Mouse (Mus musculus) kidney, embryonic 14.5 days (tissue): ENCODE data around the gene Ap1ar. TPM values are rescaled to one million over a fixed set of nuclear protein-coding genes. Genes with fewer than 3 reads are reported as not detected.

Experiments used
- ATAC-seq: fragments of 200-750 bp; cut with Nextera tagmentation; 2 replicates; pipeline ENCODE4 v1.8.0; 2017; ENCODE audit warnings: moderate number of reproducible peaks, mild to moderate bottlenecking, moderate TSS enrichment, moderate library complexity; ENCODE audit not compliant: low FRiP score, low TSS enrichment
- H3K27ac ChIP-seq: fragments of 300-500 bp; sonication (generic); 2 replicates; pipeline ENCODE4 v1.5.1; 2014; ENCODE audit warnings: low read depth, mild to moderate bottlenecking, low read length, moderate library complexity, mixed read lengths
- H3K27me3 ChIP-seq: fragments of 300-500 bp; sonication (generic); 2 replicates; pipeline ENCODE4 v1.6.1; 2014; ENCODE audit warnings: mild to moderate bottlenecking, low read length; ENCODE audit not compliant: control insufficient read depth, insufficient read depth
- H3K36me3 ChIP-seq: fragments of 300-500 bp; sonication (generic); 2 replicates; pipeline ENCODE4 v1.6.1; 2014; ENCODE audit warnings: low read length, mixed read lengths; ENCODE audit not compliant: control insufficient read depth, insufficient read depth
- H3K4me1 ChIP-seq: fragments of 300-500 bp; sonication (generic); 2 replicates; pipeline ENCODE4 v1.6.1; 2014; ENCODE audit warnings: low read length, mixed read lengths; ENCODE audit not compliant: control insufficient read depth, insufficient read depth
- H3K4me2 ChIP-seq: fragments of 300-500 bp; sonication (generic); replicated peaks from 2 replicates; pipeline ENCODE4 v1.6.1; 2014; ENCODE audit warnings: low read depth, mild to moderate bottlenecking, low read length
- H3K4me3 ChIP-seq: fragments of 300-500 bp; sonication (generic); 2 replicates; pipeline ENCODE4 v1.5.1; 2014; ENCODE audit warnings: mild to moderate bottlenecking, low read length
- H3K9ac ChIP-seq: fragments of 300-500 bp; sonication (generic); 2 replicates; pipeline ENCODE4 v1.6.1; 2014; ENCODE audit warnings: low read depth, mild to moderate bottlenecking, low read length, moderate library complexity
- H3K9me3 ChIP-seq: fragments of 300-500 bp; sonication (generic); 2 replicates; pipeline ENCODE4 v1.6.1; 2016; ENCODE audit warnings: low read length; ENCODE audit not compliant: control insufficient read depth
- WGBS: fragments of 180-500 bp; shearing (Covaris S2); extraction: QIAGEN DNeasy Blood & Tissue Kit; methylation state at CpG from one replicate; pipeline ENCODE4 v1.1.7; 2014; 5-methylcytosine and 5-hydroxymethylcytosine counted together
- polyA plus RNA-seq: library from polyadenylated mRNA; unstranded; fragments of >200 nt; fragmentation: Nextera tagmentation; extraction: Ambion mirVana; gene quantifications from 2 replicates; pipeline ENCODE4 v1.2.1, GENCODE M21; 2014

Ap1ar gene
- polyA plus RNA-seq, 1 experiment from 2014 or later: 60.9 TPM

DNA sequence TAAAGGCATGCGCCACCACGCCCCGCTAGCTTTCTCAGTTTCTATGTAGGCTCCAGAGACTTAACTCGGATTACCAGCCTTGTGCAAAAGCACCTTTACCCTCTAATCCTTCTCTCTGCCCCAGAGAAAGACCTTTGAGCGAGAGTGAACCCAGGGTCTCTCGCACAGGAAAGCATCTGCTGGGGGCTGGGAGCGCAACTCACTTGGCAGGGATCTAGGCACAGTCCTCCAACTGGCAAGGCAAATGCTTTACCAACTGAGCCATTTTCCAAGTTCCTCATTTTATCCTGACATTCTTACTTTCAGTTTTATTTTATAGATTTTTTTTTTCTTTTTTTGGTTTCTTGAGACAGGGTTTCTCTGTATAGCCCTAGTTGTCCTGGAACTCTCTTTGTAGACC, 44.3 kb downstream of the Ap1ar start:
- Histone ChIP-seq H3K36me3 (no peaks in the 10 kb centered on the region), H3K27me3 (peaks cover 16% of the 10 kb centered on the region; the same call in 1 of the 2 replicates), H3K9ac (no peak overlapping the region), H3K27ac (no peak overlapping the region), H3K4me3 (no peak overlapping the region), H3K4me2 (no peak overlapping the region), H3K9me3 (no peaks in the 10 kb centered on the region), H3K4me1 (peaks cover 5% of the 10 kb centered on the region; the same call in 1 of the 2 replicates)
- no peak for ATAC-seq
- 77% methylated on average over 7 of the region's 7 CpGs for WGBS

DNA sequence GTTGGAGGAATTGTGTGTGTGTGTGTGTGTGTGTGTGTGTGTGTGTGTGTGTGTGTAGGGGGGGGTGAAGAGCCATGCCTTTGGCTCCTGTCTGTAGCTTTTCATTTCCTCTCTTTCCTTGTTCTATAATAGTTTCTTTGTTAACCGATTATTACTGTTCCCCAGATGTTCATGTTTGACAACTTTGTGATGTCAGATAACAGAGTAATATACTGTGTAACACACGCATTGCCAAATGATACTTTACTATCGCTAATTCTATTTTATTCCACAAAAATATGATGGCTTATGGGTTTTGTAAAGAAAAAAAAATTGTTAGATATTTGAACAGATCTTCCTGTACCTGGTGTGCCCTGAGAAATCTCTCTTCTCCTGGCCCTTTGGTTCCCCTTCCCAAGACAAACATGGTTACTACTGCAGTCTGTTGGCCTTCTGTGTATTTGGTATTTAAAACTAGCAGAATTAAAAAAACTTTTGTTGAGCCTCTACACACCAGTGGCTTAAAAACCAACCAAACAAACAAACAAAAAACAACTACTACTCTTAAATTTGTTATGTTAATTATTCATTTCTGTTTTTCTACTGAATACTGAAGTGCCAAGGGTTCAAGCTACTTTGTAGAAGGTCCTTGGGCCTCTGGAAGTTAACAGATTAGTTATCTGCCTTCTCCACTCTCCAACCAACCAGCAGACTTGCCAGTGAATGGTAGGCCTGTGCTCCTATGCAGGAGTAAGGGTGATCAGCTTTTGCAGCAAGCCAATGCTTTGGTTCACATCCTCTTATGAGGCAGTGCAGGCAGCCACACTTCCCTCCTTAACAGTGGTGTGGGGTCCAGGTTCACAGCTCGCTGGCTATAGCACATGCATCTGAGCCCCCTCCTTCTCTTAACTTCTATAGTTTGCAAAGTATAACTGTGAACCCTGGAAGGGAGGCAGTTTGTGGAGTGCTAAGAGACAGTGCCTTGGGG, 45.4 kb downstream of the Ap1ar start:
- peaks cover 5% of the 10 kb centered on the region; the same call in 1 of the 2 replicates for H3K4me1 ChIP-seq
- peaks cover 19% of the 10 kb centered on the region; the same call in 1 of the 2 replicates for H3K27me3 ChIP-seq
- no peaks in the 10 kb centered on the region for H3K9me3 ChIP-seq
- no peak for ATAC-seq
- 57% methylated on average over 4 of the region's 4 CpGs for WGBS
- no peak overlapping the region for H3K9ac ChIP-seq
- H3K27ac ChIP-seq: no peak overlapping the region
- H3K4me2 ChIP-seq: peak overlapping the region; percentile 97; the same call in 1 of the 2 replicates
- no peaks in the 10 kb centered on the region for H3K36me3 ChIP-seq
- H3K4me3 ChIP-seq: no peak overlapping the region

DNA sequence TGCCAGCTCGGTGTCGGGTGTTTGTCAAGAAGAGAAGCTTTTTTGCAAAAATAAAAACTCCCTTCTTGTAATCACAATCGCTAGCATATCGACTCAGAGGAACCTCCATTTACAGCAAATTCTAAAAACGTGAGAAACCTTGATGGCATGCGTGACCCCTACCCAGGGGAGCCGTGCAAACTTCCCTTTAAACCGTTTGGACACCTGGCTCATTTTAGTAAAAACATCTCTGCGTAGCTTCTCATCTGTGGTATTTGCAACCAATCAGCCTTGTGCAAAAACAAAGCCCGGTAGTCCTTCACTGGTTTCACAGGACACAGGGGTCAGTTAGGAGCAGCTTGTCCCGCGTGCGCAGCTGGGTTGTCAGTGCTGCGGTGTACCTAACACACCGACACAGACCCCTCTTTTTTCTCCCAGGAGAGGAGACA, 46.3 kb downstream of the Ap1ar start:
- ATAC-seq: no peak
- Histone ChIP-seq H3K4me1 (peaks cover 5% of the 10 kb centered on the region; the same call in 1 of the 2 replicates), H3K4me3 (peak overlapping the region; percentile 46), H3K27me3 (peaks cover 21% of the 10 kb centered on the region; the same call in 1 of the 2 replicates), H3K36me3 (no peaks in the 10 kb centered on the region), H3K9ac (peak overlapping the region; percentile 46; the same call in 1 of the 2 replicates), H3K9me3 (no peaks in the 10 kb centered on the region), H3K27ac (no peak overlapping the region), H3K4me2 (peak overlapping the region; percentile 97)
- WGBS: under 1% methylated on average over 15 of the region's 15 CpGs

DNA sequence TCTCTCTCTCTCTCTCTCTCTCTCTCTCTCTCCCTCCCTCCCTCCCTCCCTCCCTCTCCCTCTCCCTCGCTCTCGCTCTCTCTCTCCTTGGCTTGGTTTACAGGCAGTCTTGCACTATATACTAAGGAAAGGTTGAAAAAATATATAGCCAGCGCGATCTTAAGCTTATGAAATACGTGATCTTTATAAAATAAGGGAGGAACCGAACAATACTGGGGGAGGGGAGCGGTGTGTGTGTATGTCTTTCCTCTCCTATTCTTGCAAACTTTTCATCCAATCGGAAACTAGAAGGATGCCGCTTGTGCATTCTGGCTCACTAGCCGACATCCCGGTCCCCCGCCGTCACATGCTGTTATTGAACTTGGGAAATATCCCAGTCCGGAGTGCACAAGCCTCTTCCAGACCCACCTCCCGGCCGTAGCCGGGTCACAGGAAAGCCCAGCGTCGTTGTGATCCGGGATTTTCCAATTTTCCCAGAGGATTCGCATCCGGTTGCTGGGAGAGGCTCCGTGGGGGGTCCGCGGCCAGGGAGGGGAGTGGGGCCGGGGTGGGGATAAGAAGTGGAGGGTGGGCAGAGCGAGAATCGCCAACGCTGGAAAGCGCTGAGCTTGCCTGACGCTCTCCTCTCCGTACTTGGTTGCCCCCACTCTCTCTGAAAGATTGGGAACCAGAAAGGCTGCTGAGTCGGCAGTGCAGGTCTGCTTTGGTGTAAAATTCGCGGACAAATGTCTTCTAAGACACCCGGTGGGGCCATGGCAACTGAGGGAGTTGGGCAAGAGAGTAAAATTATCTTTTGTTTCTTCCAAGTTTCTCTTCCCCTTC, 46.9 kb downstream of the Ap1ar start:
- peak overlapping the region; percentile 97 for H3K4me2 ChIP-seq
- H3K9me3 ChIP-seq: no peaks in the 10 kb centered on the region
- peaks cover 5% of the 10 kb centered on the region; the same call in 1 of the 2 replicates for H3K4me1 ChIP-seq
- no peaks in the 10 kb centered on the region for H3K36me3 ChIP-seq
- peak overlapping the region; percentile 46 for H3K9ac ChIP-seq
- peak overlapping the region; percentile 46 for H3K4me3 ChIP-seq
- H3K27ac ChIP-seq: peak overlapping the region; percentile 42; the same call in 1 of the 2 replicates
- H3K27me3 ChIP-seq: peaks cover 21% of the 10 kb centered on the region; the same call in 1 of the 2 replicates
- peak; percentile 70 for ATAC-seq
- under 1% methylated on average over 36 of the region's 36 CpGs for WGBS

DNA sequence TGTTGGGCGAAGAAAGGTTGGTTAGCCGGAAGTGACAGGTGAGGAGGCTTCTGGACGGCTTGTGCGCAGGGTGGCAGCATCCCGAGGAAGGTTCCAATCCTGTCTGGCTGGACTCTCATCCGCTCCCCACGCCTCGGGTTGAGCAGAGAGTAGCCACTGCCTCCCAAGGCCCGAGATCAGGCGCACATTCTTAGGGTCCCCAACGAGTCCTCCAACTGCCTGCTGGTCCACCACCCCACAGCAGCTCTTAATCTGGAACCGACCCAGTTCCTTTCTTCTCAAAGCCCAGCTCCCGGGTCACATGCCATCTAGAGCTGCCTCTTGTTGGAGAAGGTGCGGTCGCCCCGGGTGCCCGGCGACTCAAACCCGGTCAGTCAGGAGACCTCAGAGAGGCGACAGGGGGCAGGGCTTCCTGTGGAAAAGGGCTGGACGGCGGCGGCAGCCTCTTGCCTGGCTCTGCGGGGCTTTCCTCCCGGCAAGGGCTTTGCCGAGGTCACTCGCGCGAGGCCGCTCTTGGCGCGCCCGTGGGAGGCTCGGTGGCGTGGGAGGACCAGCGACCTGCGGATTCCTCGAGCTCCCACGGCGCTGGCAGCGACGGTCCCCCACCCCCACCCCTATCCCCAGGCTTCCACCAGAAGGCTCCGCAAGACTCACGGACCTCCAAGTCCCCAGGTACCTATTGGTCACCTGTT, 47.7 kb downstream of the Ap1ar start, which contains the start of gene Tifa:
Gene Tifa (plus strand): TSS at position 306 of the 692 bp plus-strand sequence.
- Histone ChIP-seq H3K4me1 (peaks cover 5% of the 10 kb centered on the region; the same call in 1 of the 2 replicates), H3K9me3 (no peaks in the 10 kb centered on the region), H3K36me3 (no peaks in the 10 kb centered on the region), H3K4me2 (peak within 1 kb of the TSS; percentile 97), H3K4me3 (peak within 1 kb of the TSS; percentile 46), H3K27me3 (peaks cover 21% of the 10 kb centered on the region; the same call in 1 of the 2 replicates), H3K9ac (peak within 1 kb of the TSS; percentile 46), H3K27ac (peak within 1 kb of the TSS; percentile 42; the same call in 1 of the 2 replicates)
- ATAC-seq: peak; percentile 74
- under 1% methylated on average over 43 of the region's 44 CpGs for whole genome bisulfite sequencing

DNA sequence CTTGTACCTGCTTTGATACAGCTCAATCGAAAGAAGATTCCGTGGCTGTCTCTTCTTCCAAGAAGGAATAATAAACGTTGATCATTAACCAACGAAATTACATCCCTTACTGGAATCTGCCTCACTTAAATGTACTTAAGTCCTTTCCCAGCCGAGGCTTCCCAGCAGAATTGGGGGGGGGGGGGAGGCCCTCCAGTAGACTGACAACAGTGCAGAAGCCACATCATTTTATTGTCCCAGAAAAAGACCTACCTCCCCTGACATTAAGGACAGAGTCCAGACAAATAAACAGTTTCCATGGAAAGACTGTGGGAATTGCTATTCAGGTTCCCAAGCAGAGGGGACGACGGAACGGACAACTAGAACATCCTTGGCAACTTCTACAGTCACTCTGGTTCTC, 48.4 kb downstream of the Ap1ar start:
- H3K4me1 ChIP-seq: peaks cover 5% of the 10 kb centered on the region; the same call in 1 of the 2 replicates
- H3K27me3 ChIP-seq: peaks cover 21% of the 10 kb centered on the region; the same call in 1 of the 2 replicates
- 20% methylated on average over 8 of the region's 8 CpGs for WGBS
- H3K36me3 ChIP-seq: no peaks in the 10 kb centered on the region
- no peak for ATAC-seq
- no peak overlapping the region for H3K27ac ChIP-seq
- H3K4me3 ChIP-seq: peak overlapping the region; percentile 46; the same call in 1 of the 2 replicates
- no peaks in the 10 kb centered on the region for H3K9me3 ChIP-seq
- H3K4me2 ChIP-seq: peak overlapping the region; percentile 97
- H3K9ac ChIP-seq: no peak overlapping the region

DNA sequence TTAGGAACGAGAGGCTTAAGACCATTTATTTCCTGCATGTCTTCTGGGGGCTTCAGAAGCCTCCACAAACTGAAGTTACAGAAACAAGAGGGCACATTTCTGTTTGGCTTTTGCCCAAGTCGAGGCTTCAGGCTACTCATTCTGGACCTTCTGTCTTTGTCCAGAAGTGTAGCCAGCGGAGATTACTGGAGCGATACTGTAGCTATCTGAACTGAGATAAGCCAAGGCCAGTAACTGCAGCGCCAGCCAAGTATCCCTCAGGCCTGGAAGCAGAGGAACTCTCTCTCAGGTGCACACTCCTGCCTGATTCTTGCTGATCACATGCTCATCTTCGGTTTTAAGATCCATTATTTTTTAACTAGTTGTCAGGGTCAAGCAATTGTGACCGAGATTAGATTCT, 49.3 kb downstream of the Ap1ar start:
- no peak overlapping the region for H3K4me3 ChIP-seq
- H3K36me3 ChIP-seq: no peaks in the 10 kb centered on the region
- H3K9me3 ChIP-seq: no peaks in the 10 kb centered on the region
- ATAC-seq: no peak
- H3K4me1 ChIP-seq: peaks cover 5% of the 10 kb centered on the region; the same call in 1 of the 2 replicates
- H3K27ac ChIP-seq: no peak overlapping the region
- WGBS: 45% methylated on average over 7 of the region's 7 CpGs
- peaks cover 21% of the 10 kb centered on the region; the same call in 1 of the 2 replicates for H3K27me3 ChIP-seq
- H3K4me2 ChIP-seq: no peak overlapping the region
- no peak overlapping the region for H3K9ac ChIP-seq

DNA sequence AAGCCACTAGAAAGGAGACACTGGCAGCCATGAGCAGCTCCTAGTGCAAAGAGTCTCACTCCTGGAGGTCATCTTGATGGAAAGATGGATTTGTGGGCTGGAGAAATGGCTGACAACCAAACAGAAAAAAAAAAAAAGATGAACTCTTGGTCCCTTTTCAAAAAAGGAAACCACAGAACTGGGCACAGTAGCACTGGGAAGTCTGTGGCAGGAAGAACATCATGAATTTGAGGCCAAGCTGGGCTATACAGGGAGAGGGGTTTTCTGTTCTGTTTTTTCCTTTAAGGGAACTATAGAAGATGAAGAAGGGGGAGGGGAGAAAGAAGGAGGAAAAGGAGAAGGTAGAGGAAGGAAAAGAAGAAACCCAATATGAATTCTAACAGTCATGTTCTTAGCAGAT, 50.3 kb downstream of the Ap1ar start:
- no peak for ATAC-seq

More for the DNA sequence above, 50.3 kb downstream of the Ap1ar start:
- no peak overlapping the region for H3K9ac ChIP-seq
- no peaks in the 10 kb centered on the region for H3K36me3 ChIP-seq
- no peak overlapping the region for H3K27ac ChIP-seq
- no peak overlapping the region for H3K4me2 ChIP-seq
- peaks cover 5% of the 10 kb centered on the region; the same call in 1 of the 2 replicates for H3K4me1 ChIP-seq
- no peaks in the 10 kb centered on the region for H3K9me3 ChIP-seq
- H3K4me3 ChIP-seq: no peak overlapping the region
- H3K27me3 ChIP-seq: peaks cover 21% of the 10 kb centered on the region; the same call in 1 of the 2 replicates
